ENCODE assay signal across 8 mouse cellular contexts in genomic region chr4:130533975-130534374, GRCm38 (mm10). TPM values are rescaled to one million over a fixed set of nuclear protein-coding genes. Genes with fewer than 3 reads are reported as not detected.
DNase-seq lines count a peak whose midpoint lies in the region; ATAC-seq and TF ChIP-seq lines count a peak whose summit lies in the region.

No protein-coding gene starts in this region.

- no peak overlapping the region for H3K9ac ChIP-seq in embryonic facial prominence, embryonic 13.5 days
- no peak overlapping the region for H3K9ac ChIP-seq in liver, postnatal 0 days (replicated peaks)
- H3K9ac ChIP-seq in neural tube, embryonic 15.5 days (replicated peaks): no peak overlapping the region

- TF ChIP-seq EP300 in liver, postnatal 0 days (IDR thresholded peaks at IDR 0.05; ENCODE audit: low read depth): no peak

- peak; percentile 97 for TF ChIP-seq CTCF in liver, postnatal 0 days (IDR thresholded peaks at IDR 0.05; ENCODE audit: low read depth)

- peaks cover 23% of the 10 kb centered on the region for H3K36me3 ChIP-seq in embryonic facial prominence, embryonic 13.5 days
- H3K36me3 ChIP-seq in liver, postnatal 0 days (replicated peaks; ENCODE audit: insufficient read depth, low read length): no peaks in the 10 kb centered on the region
- peaks cover 13% of the 10 kb centered on the region; the same call in 1 of the 2 replicates for H3K36me3 ChIP-seq in neural tube, embryonic 15.5 days

- no peak overlapping the region for H3K4me2 ChIP-seq in embryonic facial prominence, embryonic 13.5 days
- H3K4me2 ChIP-seq in liver, postnatal 0 days (ENCODE audit: low read depth, low read length): no peak overlapping the region
- H3K4me2 ChIP-seq in neural tube, embryonic 15.5 days: no peak overlapping the region

- no peak overlapping the region for H3K27ac ChIP-seq in embryonic facial prominence, embryonic 13.5 days
- no peak overlapping the region for H3K27ac ChIP-seq in liver, postnatal 0 days (ENCODE audit: low read depth)
- H3K27ac ChIP-seq in neural tube, embryonic 15.5 days (replicated peaks): no peak overlapping the region

- WGBS in embryonic facial prominence, embryonic 13.5 days: 49% methylated on average over 4 of the region's 4 CpGs
- WGBS in liver, postnatal 0 days (ENCODE audit: insufficient replicate concordance): 32% methylated on average over 4 of the region's 4 CpGs
- 41% methylated on average over 4 of the region's 4 CpGs for WGBS in neural tube, embryonic 15.5 days

- ATAC-seq in embryonic facial prominence, embryonic 13.5 days (ENCODE audit: insufficient number of reproducible peaks, insufficient read depth, low FRiP score, low TSS enrichment, low read depth): peak; percentile 46; the same call in 1 of the 2 replicates
- no peak; the same call in 1 of the 2 replicates for ATAC-seq in liver, postnatal 0 days
- ATAC-seq in neural tube, embryonic 15.5 days (ENCODE audit: low FRiP score): 0 out of 2 replicates have a peak, but pooled peaks have one; percentile 22

- peaks cover 5% of the 10 kb centered on the region; the same call in 1 of the 2 replicates for H3K4me1 ChIP-seq in embryonic facial prominence, embryonic 13.5 days
- peaks cover 4% of the 10 kb centered on the region; the same call in 1 of the 2 replicates for H3K4me1 ChIP-seq in liver, postnatal 0 days (ENCODE audit: insufficient read depth)
- peaks cover 5% of the 10 kb centered on the region for H3K4me1 ChIP-seq in neural tube, embryonic 15.5 days

- no peaks in the 10 kb centered on the region for H3K27me3 ChIP-seq in embryonic facial prominence, embryonic 13.5 days
- no peaks in the 10 kb centered on the region for H3K27me3 ChIP-seq in liver, postnatal 0 days (ENCODE audit: insufficient read depth, low read length)
- H3K27me3 ChIP-seq in neural tube, embryonic 15.5 days (replicated peaks): no peaks in the 10 kb centered on the region

- peak; percentile 77 for DNase-seq in A20 (ENCODE audit: low read depth, low spot score)
- DNase-seq in adrenal gland, postnatal 36 days: peak; percentile 87 to 89
- DNase-seq in heart, adult 8-10 months (ENCODE audit: low spot score): peak; percentile 83
- peak; percentile 78 to 91 for DNase-seq in kidney, postnatal 25 days
- DNase-seq in liver, postnatal 0 days: peak; percentile 90
- peak; percentile 92 for DNase-seq in testis, postnatal 10 days (ENCODE audit: low spot score)

- no peaks in the 10 kb centered on the region for H3K9me3 ChIP-seq in embryonic facial prominence, embryonic 13.5 days
- no peaks in the 10 kb centered on the region for H3K9me3 ChIP-seq in liver, postnatal 0 days (ENCODE audit: low read length)
- no peaks in the 10 kb centered on the region for H3K9me3 ChIP-seq in neural tube, embryonic 15.5 days (replicated peaks)

- H3K4me3 ChIP-seq in embryonic facial prominence, embryonic 13.5 days: no peak overlapping the region
- no peak overlapping the region for H3K4me3 ChIP-seq in liver, postnatal 0 days (ENCODE audit: low read depth, low read length)
- no peak overlapping the region for H3K4me3 ChIP-seq in neural tube, embryonic 15.5 days (replicated peaks)

RNA-seq across cellular contexts. Expression of gene Nkain1, which starts 40.0 kb away (rescaled TPM):
- 1 to 10 TPM; 7.0 to 9.9 TPM for total RNA-seq in adrenal gland, postnatal 36 days (2021)
- polyA plus RNA-seq in embryonic facial prominence, embryonic 13.5 days (2015; fragmentation: Nextera tagmentation; extraction: Ambion mirVana): 1.6 and 2.7 TPM in 2 replicates
- 10 to 100 TPM in 2 of 4 experiments, 1 to 10 TPM in 2; 5.4 to 17.0 (median 11.6) TPM for total RNA-seq in heart, adult 8-10 months (2022)
- polyA plus RNA-seq in liver, postnatal 0 days (2015; fragmentation: Nextera tagmentation; extraction: Ambion mirVana): 0.12 TPM in 1 of 2 replicates, not detected in the other
- polyA plus RNA-seq in neural tube, embryonic 15.5 days (2015; fragmentation: Nextera tagmentation; extraction: Ambion mirVana): 7.9 and 11.0 TPM in 2 replicates
